Mouse (Mus musculus): Measurements from ENCODE around the gene Mia.

DNA sequence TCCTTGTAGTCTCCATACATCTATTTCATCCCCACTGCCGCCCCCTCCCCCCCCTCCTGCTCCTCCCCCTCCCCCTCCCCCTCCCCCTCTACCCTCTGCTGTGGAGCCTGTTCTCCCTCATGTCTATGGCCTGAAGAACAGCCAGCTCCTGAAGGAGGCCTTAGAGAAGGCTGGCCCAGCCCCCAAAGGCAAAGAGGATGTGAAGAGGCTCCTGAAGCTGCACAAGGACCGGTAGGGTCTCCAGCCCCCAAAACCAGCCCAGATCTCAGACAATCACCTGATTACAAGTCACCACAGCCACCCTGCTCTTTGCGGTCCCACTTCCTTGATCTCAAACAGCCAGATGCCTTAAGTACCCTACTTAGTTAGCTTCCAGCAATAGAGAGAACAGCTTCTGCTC lies 16.2 kb upstream of the Mia start:
- TF ChIP-seq MXI1 (IDR thresholded peaks at IDR 0.05; ENCODE audit: low read depth, low read length) (no peak), POLR2A (IDR thresholded peaks at IDR 0.05; ENCODE audit: low read depth, low read length) (no peak), MAX (IDR thresholded peaks at IDR 0.05; ENCODE audit: low read length) (no peak), ZKSCAN1 (IDR thresholded peaks at IDR 0.05; ENCODE audit: borderline replicate concordance, low read depth, low read length) (no peak), BHLHE40 (IDR thresholded peaks at IDR 0.05; ENCODE audit: low read depth, low read length) (no peak), ELF1 (IDR thresholded peaks at IDR 0.05; ENCODE audit: low read depth, low read length) (no peak), EP300 (IDR thresholded peaks at IDR 0.05; ENCODE audit: low read length) (no peak), CTCF (conservative IDR thresholded peaks at IDR 0.05 in 1 of 2, IDR thresholded peaks at IDR 0.05 in 1 of 2; ENCODE audit: low read depth in 2 of 2, low read length in 2 of 2) (no peak)
